Mouse (Mus musculus) intestine, embryonic 16.5 days (tissue): ENCODE data around the gene Fignl2. TPM values are rescaled to one million over a fixed set of nuclear protein-coding genes. Genes with fewer than 3 reads are reported as not detected.

ENCODE experiments used
- ATAC-seq: fragments of 200-750 bp; cut with Nextera tagmentation; 2 replicates; pipeline ENCODE4 v1.8.0; 2017; ENCODE audit warnings: moderate TSS enrichment, moderate library complexity
- H3K27ac ChIP-seq: fragments of 300-500 bp; sonication (generic); 2 replicates; pipeline ENCODE4 v1.5.1; 2014; ENCODE audit warnings: mild to moderate bottlenecking, low read length
- H3K27me3 ChIP-seq: fragments of 300-500 bp; sonication (generic); replicated peaks from 2 replicates; pipeline ENCODE4 v1.6.1; 2014; ENCODE audit warnings: low read length, control low read depth, mixed read lengths; ENCODE audit not compliant: control insufficient read depth, insufficient read depth
- H3K36me3 ChIP-seq: fragments of 300-500 bp; sonication (generic); 2 replicates; pipeline ENCODE4 v1.6.1; 2014; ENCODE audit warnings: low read length, control low read depth; ENCODE audit not compliant: control insufficient read depth, insufficient read depth
- H3K4me1 ChIP-seq: fragments of 300-500 bp; sonication (generic); 2 replicates; pipeline ENCODE4 v1.6.1; 2014; ENCODE audit warnings: low read length, control low read depth, mixed read lengths; ENCODE audit not compliant: control insufficient read depth, insufficient read depth
- H3K4me2 ChIP-seq: fragments of 300-500 bp; sonication (generic); 2 replicates; pipeline ENCODE4 v1.6.1; 2014; ENCODE audit warnings: low read depth, low read length, control low read depth
- H3K4me3 ChIP-seq: fragments of 300-500 bp; sonication (generic); 2 replicates; pipeline ENCODE4 v1.5.1; 2014; ENCODE audit warnings: mild to moderate bottlenecking, low read length
- H3K9ac ChIP-seq: fragments of 300-500 bp; sonication (generic); 2 replicates; pipeline ENCODE4 v1.6.1; 2014; ENCODE audit warnings: low read depth, low read length
- H3K9me3 ChIP-seq: fragments of 300-500 bp; sonication (generic); 2 replicates; pipeline ENCODE4 v1.6.1; 2016; ENCODE audit warnings: low read length, control low read depth; ENCODE audit not compliant: control insufficient read depth
- WGBS: fragments of 180-500 bp; shearing (Covaris S2); extraction: QIAGEN DNeasy Blood & Tissue Kit; methylation state at CpG from one replicate; pipeline ENCODE4 v1.1.7; 2014; 5-methylcytosine and 5-hydroxymethylcytosine counted together
- polyA plus RNA-seq: library from polyadenylated mRNA; unstranded; fragments of >200 nt; fragmentation: Nextera tagmentation; extraction: Ambion mirVana; gene quantifications from 2 replicates; pipeline ENCODE4 v1.2.1, GENCODE M21; 2015

Gene Fignl2
- polyA plus RNA-seq, 1 experiment from 2014 or later = 0.12 TPM

GRCm38 (mm10) chr15:101072736-101073135, 5.6 kb downstream of the Fignl2 start:
- Histone ChIP-seq H3K9me3 (no peaks in the 10 kb centered on the region), H3K27ac (no peak overlapping the region), H3K4me1 (peaks cover 43% of the 10 kb centered on the region), H3K4me3 (no peak overlapping the region), H3K27me3 (no peaks in the 10 kb centered on the region), H3K4me2 (no peak overlapping the region), H3K36me3 (no peaks in the 10 kb centered on the region), H3K9ac (no peak overlapping the region)
- 47% methylated on average over 2 of the region's 2 CpGs for WGBS
- no peak for ATAC-seq

- Histone ChIP-seq H3K36me3 (no peaks in the 10 kb centered on the region), H3K27ac (peak overlapping the region; percentile 72; the same call in 1 of the 2 replicates), H3K4me3 (no peak overlapping the region), H3K4me1 (peaks cover 51% of the 10 kb centered on the region), H3K4me2 (no peak overlapping the region), H3K9me3 (no peaks in the 10 kb centered on the region), H3K27me3 (no peaks in the 10 kb centered on the region), H3K9ac (no peak overlapping the region)
- 20% methylated on average over 5 of the region's 5 CpGs for WGBS
- peak; percentile 66 for ATAC-seq
Observed at GRCm38 (mm10) chr15:101070762-101071161, 7.6 kb downstream of the Fignl2 start.

DNA sequence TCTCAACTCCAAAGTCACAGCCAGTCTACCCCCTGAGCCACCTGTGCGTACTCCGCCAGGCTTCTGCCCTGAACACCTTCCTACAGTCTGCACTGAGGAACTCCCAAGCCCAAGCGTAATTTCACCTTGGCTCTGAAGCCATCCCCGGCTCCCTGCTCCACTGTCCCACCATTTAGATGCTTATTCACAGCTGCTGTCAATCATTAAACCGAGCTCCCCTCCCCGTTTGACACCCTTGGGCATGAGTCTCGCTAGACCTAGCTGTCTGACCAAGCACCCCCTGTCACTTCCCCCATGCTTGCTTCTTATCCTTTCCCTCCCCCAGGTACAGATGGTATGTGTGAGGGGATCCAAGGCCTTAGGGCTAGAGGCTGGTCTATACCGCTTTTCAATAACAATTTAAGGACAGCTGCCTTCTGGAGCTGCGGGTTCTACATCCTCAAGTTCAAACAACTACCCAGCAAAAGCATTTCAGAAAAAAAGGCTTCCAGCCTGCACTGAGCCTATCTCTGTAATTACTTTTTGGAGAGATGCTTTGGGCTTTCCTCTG, 8.7 kb downstream of the Fignl2 start:
- peak; percentile 18; the same call in 1 of the 2 replicates for ATAC-seq
- Histone ChIP-seq H3K4me3 (no peak overlapping the region), H3K27ac (peak overlapping the region; percentile 72), H3K9ac (peak overlapping the region; percentile 38; the same call in 1 of the 2 replicates), H3K4me2 (no peak overlapping the region), H3K9me3 (no peaks in the 10 kb centered on the region), H3K4me1 (peaks cover 48% of the 10 kb centered on the region), H3K36me3 (no peaks in the 10 kb centered on the region), H3K27me3 (no peaks in the 10 kb centered on the region)
- 48% methylated on average over 9 of the region's 9 CpGs for WGBS

- H3K4me3 ChIP-seq = no peak overlapping the region
- WGBS = 76% methylated on average over 4 of the region's 4 CpGs
- no peaks in the 10 kb centered on the region for H3K36me3 ChIP-seq
- H3K4me1 ChIP-seq = peaks cover 48% of the 10 kb centered on the region
- 0 out of 2 replicates have a peak overlapping the region, but pooled peaks have one; percentile 26 for H3K27ac ChIP-seq
- H3K27me3 ChIP-seq = no peaks in the 10 kb centered on the region
- no peak for ATAC-seq
- no peaks in the 10 kb centered on the region for H3K9me3 ChIP-seq
- H3K4me2 ChIP-seq = no peak overlapping the region
- no peak overlapping the region for H3K9ac ChIP-seq
Observed at GRCm38 (mm10) chr15:101068671-101069070, 9.7 kb downstream of the Fignl2 start.

- Histone ChIP-seq H3K4me3 (no peak overlapping the region), H3K9ac (no peak overlapping the region), H3K4me1 (peaks cover 48% of the 10 kb centered on the region), H3K36me3 (no peaks in the 10 kb centered on the region), H3K27ac (0 out of 2 replicates have a peak overlapping the region, but pooled peaks have one; percentile 26), H3K9me3 (no peaks in the 10 kb centered on the region), H3K4me2 (0 out of 2 replicates have a peak overlapping the region, but pooled peaks have one; percentile 1), H3K27me3 (no peaks in the 10 kb centered on the region)
- 30% methylated on average over 3 of the region's 3 CpGs for WGBS
- ATAC-seq = peak; percentile 23; the same call in 1 of the 2 replicates
Observed at GRCm38 (mm10) chr15:101068029-101068428, 10.3 kb downstream of the Fignl2 start.

GRCm38 (mm10) chr15:101066920-101067696, 11.3 kb downstream of the Fignl2 start:
- Histone ChIP-seq H3K4me3 (no peak overlapping the region), H3K27ac (peak overlapping the region; percentile 65), H3K27me3 (no peaks in the 10 kb centered on the region), H3K9me3 (no peaks in the 10 kb centered on the region), H3K4me1 (peaks cover 48% of the 10 kb centered on the region), H3K4me2 (no peak overlapping the region), H3K9ac (peak overlapping the region; percentile 38; the same call in 1 of the 2 replicates), H3K36me3 (no peaks in the 10 kb centered on the region)
- WGBS = 20% methylated on average over 7 of the region's 9 CpGs
- ATAC-seq = no peak

DNA sequence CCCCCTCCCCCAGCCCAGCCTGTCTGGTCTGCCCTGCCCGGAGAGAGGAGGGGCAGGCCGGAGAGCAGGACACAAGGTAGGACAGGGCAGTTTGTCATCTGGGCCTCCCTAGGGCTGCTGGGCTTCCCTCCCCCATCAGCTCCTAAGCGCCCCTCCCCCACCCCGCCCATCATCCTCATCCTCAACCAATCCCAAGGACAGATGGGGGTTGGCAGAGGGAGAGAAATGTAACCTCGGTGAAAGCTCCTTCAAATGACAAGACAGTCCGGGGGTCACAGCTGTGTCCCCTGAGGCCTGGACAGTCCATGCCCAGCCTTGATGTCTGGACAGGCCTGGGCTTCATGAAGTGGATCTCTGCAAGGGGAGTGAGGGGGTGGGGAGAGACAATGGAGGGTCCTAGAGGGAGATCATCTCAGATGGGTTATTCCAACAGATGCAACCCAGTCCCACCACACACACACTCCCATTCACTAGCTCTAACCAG, 12.0 kb downstream of the Fignl2 start:
- Histone ChIP-seq H3K9me3 (no peaks in the 10 kb centered on the region), H3K27ac (no peak overlapping the region), H3K9ac (no peak overlapping the region), H3K36me3 (no peaks in the 10 kb centered on the region), H3K4me1 (peaks cover 48% of the 10 kb centered on the region), H3K4me3 (no peak overlapping the region), H3K4me2 (no peak overlapping the region), H3K27me3 (no peaks in the 10 kb centered on the region)
- no peak for ATAC-seq
- WGBS = 27% methylated on average over 6 of the region's 6 CpGs

GRCm38 (mm10) chr15:101065069-101065468, 13.3 kb downstream of the Fignl2 start:
- no peak overlapping the region for H3K27ac ChIP-seq
- no peak overlapping the region for H3K9ac ChIP-seq
- H3K27me3 ChIP-seq = no peaks in the 10 kb centered on the region
- no peak for ATAC-seq
- no peaks in the 10 kb centered on the region for H3K9me3 ChIP-seq
- no peak overlapping the region for H3K4me2 ChIP-seq
- 46% methylated on average over 6 of the region's 6 CpGs for WGBS
- H3K4me1 ChIP-seq = peaks cover 36% of the 10 kb centered on the region
- no peak overlapping the region for H3K4me3 ChIP-seq
- no peaks in the 10 kb centered on the region for H3K36me3 ChIP-seq

- H3K9ac ChIP-seq = no peak overlapping the region
- no peak overlapping the region for H3K4me2 ChIP-seq
- ATAC-seq = no peak
- 69% methylated on average over 11 of the region's 11 CpGs for WGBS
- no peak overlapping the region for H3K4me3 ChIP-seq
- H3K27ac ChIP-seq = no peak overlapping the region
- no peaks in the 10 kb centered on the region for H3K9me3 ChIP-seq
- H3K27me3 ChIP-seq = no peaks in the 10 kb centered on the region; the same call in 1 of the 2 replicates
- peaks cover under 1% of the 10 kb centered on the region; the same call in 1 of the 2 replicates for H3K4me1 ChIP-seq
- H3K36me3 ChIP-seq = no peaks in the 10 kb centered on the region
Observed at GRCm38 (mm10) chr15:101060280-101060852, 18.0 kb downstream of the Fignl2 start.
